Mouse (Mus musculus): ENCODE data around the gene Nr2c2ap. TPM values are rescaled to one million over a fixed set of nuclear protein-coding genes. Genes with fewer than 3 reads are reported as not detected.
A peak's percentile ranks its signal among the peaks of the same experiment; 100 is the strongest.

The Nr2c2ap gene
- polyA plus RNA-seq, 1 experiment: 0.41 TPM

- Histone ChIP-seq H3K27me3 (ENCODE audit: control insufficient read depth) (no peaks in the 10 kb centered on the region), H3K9me3 (ENCODE audit: control insufficient read depth, low read length) (no peaks in the 10 kb centered on the region), H3K4me1 (ENCODE audit: control insufficient read depth) (peaks cover 61% of the 10 kb centered on the region), H3K4me3 (replicated peaks) (no peak overlapping the region), H3K36me3 (ENCODE audit: control insufficient read depth) (peaks cover 48% of the 10 kb centered on the region)
- TF ChIP-seq TAL1 (IDR thresholded peaks at IDR 0.05; ENCODE audit: low read length) (no peak), GATA1 (IDR thresholded peaks at IDR 0.05; ENCODE audit: low read length) (no peak)
Observed at GRCm38 (mm10) chr8:70134086-70134485, 3.0 kb downstream of the Nr2c2ap start.

- H3K4me3 ChIP-seq (replicated peaks): no peak overlapping the region
- no peaks in the 10 kb centered on the region for H3K27me3 ChIP-seq (ENCODE audit: control insufficient read depth)
- TF ChIP-seq GATA1 (IDR thresholded peaks at IDR 0.05; ENCODE audit: low read length) (no peak), TAL1 (IDR thresholded peaks at IDR 0.05; ENCODE audit: low read length) (no peak)
- no peaks in the 10 kb centered on the region for H3K9me3 ChIP-seq (ENCODE audit: control insufficient read depth, low read length)
- H3K36me3 ChIP-seq (ENCODE audit: control insufficient read depth): peaks cover 48% of the 10 kb centered on the region
- peaks cover 65% of the 10 kb centered on the region for H3K4me1 ChIP-seq (ENCODE audit: control insufficient read depth)
Observed at GRCm38 (mm10) chr8:70134931-70135330, 3.8 kb downstream of the Nr2c2ap start.

- Histone ChIP-seq H3K27me3 (ENCODE audit: control insufficient read depth) (no peaks in the 10 kb centered on the region), H3K9me3 (ENCODE audit: control insufficient read depth, low read length) (no peaks in the 10 kb centered on the region), H3K4me3 (replicated peaks) (no peak overlapping the region), H3K36me3 (ENCODE audit: control insufficient read depth) (peaks cover 51% of the 10 kb centered on the region), H3K4me1 (ENCODE audit: control insufficient read depth) (peaks cover 67% of the 10 kb centered on the region)
- TF ChIP-seq TAL1 (IDR thresholded peaks at IDR 0.05; ENCODE audit: low read length): no peak
Observed at GRCm38 (mm10) chr8:70136591-70136990, 5.5 kb downstream of the Nr2c2ap start.

- Histone ChIP-seq H3K4me1 (ENCODE audit: control insufficient read depth) (peaks cover 58% of the 10 kb centered on the region), H3K36me3 (ENCODE audit: control insufficient read depth) (peaks cover 56% of the 10 kb centered on the region), H3K9me3 (ENCODE audit: control insufficient read depth, low read length) (no peaks in the 10 kb centered on the region), H3K4me3 (replicated peaks) (peak overlapping the region; percentile 77), H3K27me3 (ENCODE audit: control insufficient read depth) (no peaks in the 10 kb centered on the region)
- TF ChIP-seq GATA1 (IDR thresholded peaks at IDR 0.05; ENCODE audit: low read length) (no peak), TAL1 (IDR thresholded peaks at IDR 0.05; ENCODE audit: low read length) (no peak)
Observed at GRCm38 (mm10) chr8:70137890-70138289, 6.8 kb downstream of the Nr2c2ap start.

GRCm38 (mm10) chr8:70139026-70139857, 8.1 kb downstream of the Nr2c2ap start, which contains the start of the genes Rfxank, Borcs8 and Mef2b:
Gene Rfxank, minus strand, starts transcription at chr8:70139154.
Gene Borcs8, plus strand, starts transcription at chr8:70139499.
Gene Mef2b, plus strand, starts transcription at chr8:70139711.
- H3K27me3 ChIP-seq (ENCODE audit: control insufficient read depth): no peaks in the 10 kb centered on the region
- peaks cover 51% of the 10 kb centered on the region for H3K36me3 ChIP-seq (ENCODE audit: control insufficient read depth)
- H3K9me3 ChIP-seq (ENCODE audit: control insufficient read depth, low read length): no peaks in the 10 kb centered on the region
- H3K4me1 ChIP-seq (ENCODE audit: control insufficient read depth): peaks cover 47% of the 10 kb centered on the region
- peak within 1 kb of the TSS; percentile 77 for H3K4me3 ChIP-seq (replicated peaks)
- TF ChIP-seq TAL1 (IDR thresholded peaks at IDR 0.05; ENCODE audit: low read length): no peak
- TF ChIP-seq GATA1 (IDR thresholded peaks at IDR 0.05; ENCODE audit: low read length): no peak

GRCm38 (mm10) chr8:70139981-70140380, 8.8 kb downstream of the Nr2c2ap start:
- Histone ChIP-seq H3K36me3 (ENCODE audit: control insufficient read depth) (peaks cover 51% of the 10 kb centered on the region), H3K4me1 (ENCODE audit: control insufficient read depth) (peaks cover 40% of the 10 kb centered on the region), H3K27me3 (ENCODE audit: control insufficient read depth) (no peaks in the 10 kb centered on the region), H3K9me3 (ENCODE audit: control insufficient read depth, low read length) (no peaks in the 10 kb centered on the region), H3K4me3 (replicated peaks) (peak overlapping the region; percentile 77)
- no peak for TF ChIP-seq GATA1 (IDR thresholded peaks at IDR 0.05; ENCODE audit: low read length)
- no peak for TF ChIP-seq TAL1 (IDR thresholded peaks at IDR 0.05; ENCODE audit: low read length)

- Histone ChIP-seq H3K36me3 (ENCODE audit: control insufficient read depth) (peaks cover 40% of the 10 kb centered on the region), H3K4me3 (replicated peaks) (no peak overlapping the region), H3K9me3 (ENCODE audit: control insufficient read depth, low read length) (no peaks in the 10 kb centered on the region), H3K4me1 (ENCODE audit: control insufficient read depth) (peaks cover 12% of the 10 kb centered on the region), H3K27me3 (ENCODE audit: control insufficient read depth) (peaks cover under 1% of the 10 kb centered on the region)
- TF ChIP-seq GATA1 (IDR thresholded peaks at IDR 0.05; ENCODE audit: low read length) (no peak), TAL1 (IDR thresholded peaks at IDR 0.05; ENCODE audit: low read length) (no peak)
Observed at GRCm38 (mm10) chr8:70147678-70148607, 16.8 kb downstream of the Nr2c2ap start.

GRCm38 (mm10) chr8:70150158-70150557, 19.0 kb downstream of the Nr2c2ap start:
- peaks cover 14% of the 10 kb centered on the region for H3K4me1 ChIP-seq (ENCODE audit: control insufficient read depth)
- H3K36me3 ChIP-seq (ENCODE audit: control insufficient read depth): peaks cover 23% of the 10 kb centered on the region
- TF ChIP-seq GATA1 (IDR thresholded peaks at IDR 0.05; ENCODE audit: low read length): no peak
- no peak for TF ChIP-seq TAL1 (IDR thresholded peaks at IDR 0.05; ENCODE audit: low read length)
- no peaks in the 10 kb centered on the region for H3K9me3 ChIP-seq (ENCODE audit: control insufficient read depth, low read length)
- peaks cover 14% of the 10 kb centered on the region for H3K27me3 ChIP-seq (ENCODE audit: control insufficient read depth)
- no peak overlapping the region for H3K4me3 ChIP-seq (replicated peaks)

Data from erythroblast, embryonic 14.5 days (primary cell).